Mouse (Mus musculus) CH12.LX (cell line): ENCODE results near the gene Zranb3. TPM values are rescaled to one million over a fixed set of nuclear protein-coding genes. Genes with fewer than 3 reads are reported as not detected.
"Not testable (repeated sequence)": the region's sequence is repeated elsewhere in the genome, so short reads cannot be mapped to it uniquely, and the experiment has no call there.

Experiments
- DNase-seq: peaks from one replicate; pipeline ENCODE4 v3.0.0-alpha.2; 2013; ENCODE audit errors: extremely low read depth
- H3K27ac ChIP-seq: 2 replicates; pipeline ENCODE4 v1.5.1; 2012; ENCODE audit warnings: low read depth, mild to moderate bottlenecking, control low read depth, moderate library complexity; ENCODE audit not compliant: insufficient read depth
- H3K27me3 ChIP-seq: replicated peaks from 2 replicates; pipeline ENCODE3; 2012; ENCODE audit warnings: inconsistent platforms
- H3K36me3 ChIP-seq, 2 experiments: replicated peaks in 1 of 2; 2 replicates each; pipeline versions ENCODE3 to v1.6.1; 2012; ENCODE audit warnings: inconsistent platforms in 1 of 2, low read length in 1 of 2, mild to moderate bottlenecking in 1 of 2, mixed read lengths in 1 of 2, moderate library complexity in 1 of 2; ENCODE audit not compliant: control insufficient read depth in 1 of 2, insufficient read depth in 1 of 2
- H3K4me1 ChIP-seq, 2 experiments: 2 replicates each; pipeline ENCODE4 v1.6.1; 2012; ENCODE audit warnings: inconsistent platforms in 1 of 2, moderate library complexity in 1 of 2; ENCODE audit not compliant: insufficient read depth in 2 of 2, control insufficient read depth in 1 of 2
- H3K4me2 ChIP-seq: 2 replicates; pipeline ENCODE4 v1.6.1; 2012; ENCODE audit warnings: low read depth, mild to moderate bottlenecking, control low read depth; ENCODE audit not compliant: poor library complexity, insufficient read depth, severe bottlenecking
- H3K4me3 ChIP-seq, 3 experiments: fragments of 150-350 bp in 1 of 3; sonication (generic) in 1 of 3; replicated peaks in 1 of 3; 2 replicates each; pipeline versions ENCODE3 to v1.5.1; 2011 to 2012; ENCODE audit warnings: low read depth in 2 of 3, low read length in 2 of 3, mild to moderate bottlenecking in 2 of 3, moderate library complexity in 2 of 3, control low read depth in 1 of 3, improper control_type of control experiment in 1 of 3, inconsistent platforms in 1 of 3, mixed read lengths in 1 of 3; ENCODE audit not compliant: poor library complexity in 1 of 3
- H3K79me2 ChIP-seq: replicated peaks from 2 replicates; pipeline ENCODE4 v1.6.1; 2012; ENCODE audit warnings: mild to moderate bottlenecking, moderate library complexity; ENCODE audit not compliant: control insufficient read depth, poor library complexity, insufficient read depth, severe bottlenecking; ENCODE audit errors: extremely low read depth
- H3K9ac ChIP-seq: 2 replicates; pipeline ENCODE4 v1.6.1; 2012; ENCODE audit warnings: low read depth, mild to moderate bottlenecking, control low read depth, moderate library complexity; ENCODE audit not compliant: insufficient read depth
- H3K9me3 ChIP-seq: replicated peaks from 2 replicates; pipeline ENCODE3; 2012; ENCODE audit warnings: low read length, inconsistent platforms, mixed read lengths
- BHLHE40 ChIP-seq: IDR thresholded peaks from 2 replicates; pipeline ENCODE4 v1.6.1; 2011; ENCODE audit warnings: mild to moderate bottlenecking, low read depth, low read length, improper control_type of control experiment
- CHD1 ChIP-seq: IDR thresholded peaks from 2 replicates; pipeline ENCODE4 v1.6.1; 2012; ENCODE audit warnings: low read depth, low read length, improper control_type of control experiment, inconsistent platforms
- CTCF ChIP-seq, 2 experiments: IDR thresholded peaks in 1 of 2; conservative IDR thresholded peaks in 1 of 2; 2 replicates each; pipeline ENCODE4 v1.5.1; 2011 to 2012; ENCODE audit warnings: low read depth in 2 of 2, low read length in 2 of 2, improper control_type of control experiment in 1 of 2, inconsistent platforms in 1 of 2, mild to moderate bottlenecking in 1 of 2, moderate library complexity in 1 of 2
- HCFC1 ChIP-seq: IDR thresholded peaks from 2 replicates; pipeline ENCODE4 v1.6.1; 2012; ENCODE audit warnings: low read depth, mild to moderate bottlenecking, inconsistent platforms, low read length, improper control_type of control experiment
- JUND ChIP-seq: conservative IDR thresholded peaks from 2 replicates; pipeline ENCODE4 v1.6.1; 2011; ENCODE audit warnings: low read depth, low read length, improper control_type of control experiment
- KAT2A ChIP-seq: IDR thresholded peaks from 2 replicates; pipeline ENCODE4 v1.6.1; 2012; ENCODE audit warnings: low read length, improper control_type of control experiment, inconsistent platforms; ENCODE audit not compliant: insufficient replicate concordance
- MAZ ChIP-seq: IDR thresholded peaks from 2 replicates; pipeline ENCODE4 v1.6.1; 2012; ENCODE audit warnings: low read depth, mild to moderate bottlenecking, inconsistent platforms, low read length, improper control_type of control experiment, moderate library complexity
- MYC ChIP-seq: IDR thresholded peaks from 2 replicates; pipeline ENCODE4 v1.6.1; 2011; ENCODE audit warnings: low read depth, mild to moderate bottlenecking, improper control_type of control experiment, low read length
- NRF1 ChIP-seq: IDR thresholded peaks from 2 replicates; pipeline ENCODE4 v1.6.1; 2014; ENCODE audit warnings: low read depth, mild to moderate bottlenecking, inconsistent platforms, low read length, improper control_type of control experiment, moderate library complexity
- PAX5 ChIP-seq: IDR thresholded peaks from 2 replicates; pipeline ENCODE4 v1.6.1; 2012; ENCODE audit warnings: low read length, inconsistent platforms, mixed read lengths
- POLR2A ChIP-seq: IDR thresholded peaks from 2 replicates; pipeline ENCODE4 v1.6.1; 2011; ENCODE audit warnings: low read depth, mild to moderate bottlenecking, improper control_type of control experiment, low read length
- POLR2AphosphoS2 ChIP-seq: IDR thresholded peaks from 2 replicates; pipeline ENCODE4 v1.6.1; 2011; ENCODE audit warnings: low read depth, low read length, improper control_type of control experiment
- TBP ChIP-seq: conservative IDR thresholded peaks from 2 replicates; pipeline ENCODE4 v1.6.1; 2011; ENCODE audit warnings: low read depth, low read length, improper control_type of control experiment
- TCF12 ChIP-seq: IDR thresholded peaks from 2 replicates; pipeline ENCODE4 v1.6.1; 2014; ENCODE audit warnings: low read depth, mild to moderate bottlenecking, inconsistent platforms, low read length, improper control_type of control experiment
- ZKSCAN1 ChIP-seq: IDR thresholded peaks from 2 replicates; pipeline ENCODE4 v1.6.1; 2012; ENCODE audit warnings: low read depth, inconsistent platforms, low read length, improper control_type of control experiment, borderline replicate concordance
- ZMIZ1 ChIP-seq: IDR thresholded peaks from 2 replicates; pipeline ENCODE4 v1.6.1; 2012; ENCODE audit warnings: low read depth, mild to moderate bottlenecking, inconsistent platforms, low read length, improper control_type of control experiment
- ZNF384 ChIP-seq: IDR thresholded peaks from 2 replicates; pipeline ENCODE4 v1.6.1; 2012; ENCODE audit warnings: low read depth, low read length, improper control_type of control experiment, inconsistent platforms
- dilution Hi-C: fragments of 300-500 bp; cut with MboI; formaldehyde crosslinking; loops from 2 replicates; pipeline ENCODE4 v1.14.3; 2020; ENCODE audit warnings: low sequenced_read_pairs; ENCODE audit not compliant: extremely low pct_unique_long_range_greater_than_20kb, extremely low pct_ligation_motif_present
- in situ Hi-C: fragments of 300-500 bp; cut with MboI; formaldehyde crosslinking; loops from 3 replicates; pipeline ENCODE4 v1.14.3; 2019; ENCODE audit warnings: low sequenced_read_pairs, low pct_ligation_motif_present, low pct_unique_long_range_greater_than_20kb, mixed read lengths
- polyA plus RNA-seq: library from polyadenylated mRNA; unstranded; fragments of >175 nt; gene quantifications from 2 replicates; pipeline ENCODE4 v1.2.1, GENCODE M21; 2012; ENCODE audit warnings: low read depth; ENCODE audit not compliant: insufficient read length
- total RNA-seq, 2 experiments: library from RNA; depleted of rRNA; stranded (reverse); fragments of 300-350 nt in 1 of 2; fragments of >200 nt in 1 of 2; gene quantifications; 2 replicates each; pipeline ENCODE4 v1.2.3; 2012 to 2014

Zranb3 gene
- total and polyA plus RNA-seq, 3 experiments = 9.9 to 13.6 (median 12.4) TPM

- dilution Hi-C loops = no loop called here
- no peaks in the 10 kb centered on the region for H3K27me3 ChIP-seq
- H3K79me2 ChIP-seq = no peaks in the 10 kb centered on the region
- H3K36me3 ChIP-seq = peaks cover 4 to 19% of the 10 kb centered on the region in 2 experiments
- no peak overlapping the region for H3K27ac ChIP-seq
- H3K4me3 ChIP-seq = no peak overlapping the region
- H3K4me1 ChIP-seq = peaks cover 0 to 6% of the 10 kb centered on the region in 2 experiments; a peak in 1 of 4 replicates
- TF ChIP-seq PAX5 (no peak), CTCF (conservative IDR thresholded peaks at IDR 0.05 in 1 of 2, IDR thresholded peaks at IDR 0.05 in 1 of 2; ENCODE audit: low read depth in 2 of 2, low read length in 2 of 2) (no peak), BHLHE40 (no peak), ZKSCAN1 (no peak), ZNF384 (no peak), JUND (no peak), POLR2A (no peak), TCF12 (no peak), ZMIZ1 (no peak), TBP (no peak), MYC (no peak), POLR2AphosphoS2 (no peak), NRF1 (no peak), KAT2A (no peak), HCFC1 (no peak)
- no peaks in the 10 kb centered on the region for H3K9me3 ChIP-seq
- in situ Hi-C loops = no loop called here
- DNase-seq = no peak
- H3K9ac ChIP-seq = no peak overlapping the region
- H3K4me2 ChIP-seq = no peak overlapping the region
Observed at GRCm38 (mm10) chr1:128003712-128004370, 99.0 kb downstream of the Zranb3 start.

DNA sequence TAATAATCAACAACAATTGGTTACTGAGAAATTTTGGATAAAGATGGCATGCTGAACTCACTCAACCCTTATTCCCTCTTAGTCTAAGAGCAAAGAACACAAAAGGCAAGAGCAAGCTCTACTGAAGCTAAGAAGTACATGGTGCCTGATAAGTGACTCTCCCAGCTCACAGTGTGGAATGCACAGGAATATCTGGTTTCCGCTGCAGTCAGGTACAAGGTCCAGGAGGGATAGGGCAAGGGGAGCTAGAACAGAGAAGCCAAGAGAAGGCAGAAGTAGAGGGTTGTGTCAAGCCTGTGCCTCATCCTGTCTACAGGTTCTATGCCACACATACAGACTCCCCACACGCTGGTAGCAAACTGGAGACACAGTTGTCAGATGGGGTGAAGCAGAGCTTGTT, 100.7 kb downstream of the Zranb3 start:
- TF ChIP-seq CHD1 (no peak), MAZ (no peak), JUND (no peak)
- TF ChIP-seq, all 38 proteins: peak for 0
- in situ Hi-C loops = no loop called here
- dilution Hi-C loops = no loop called here
- Histone ChIP-seq H3K9ac (no peak overlapping the region), H3K4me1 (peaks cover 0 to 6% of the 10 kb centered on the region in 2 experiments; a peak in 1 of 4 replicates), H3K4me2 (no peak overlapping the region), H3K79me2 (no peaks in the 10 kb centered on the region), H3K36me3 (peaks cover 4 to 21% of the 10 kb centered on the region in 2 experiments), H3K27ac (no peak overlapping the region), H3K4me3 (no peak overlapping the region), H3K9me3 (no peaks in the 10 kb centered on the region), H3K27me3 (no peaks in the 10 kb centered on the region)
- no peak for DNase-seq

GRCm38 (mm10) chr1:128000931-128001330, 101.9 kb downstream of the Zranb3 start:
- DNase-seq, H3K79me2 ChIP-seq, H3K27ac ChIP-seq, H3K4me2 ChIP-seq, H3K4me3 ChIP-seq, H3K27me3 ChIP-seq, dilution Hi-C loops, H3K4me1 ChIP-seq, H3K9ac ChIP-seq, in situ Hi-C loops, H3K9me3 ChIP-seq: not testable (repeated sequence)
- peaks cover 0 to 16% of the 10 kb centered on the region in 2 experiments for H3K36me3 ChIP-seq
